Mouse (Mus musculus) heart, embryonic 13.5 days (tissue): ENCODE measurements around the gene Ss18l2. TPM values are rescaled to one million over a fixed set of nuclear protein-coding genes. Genes with fewer than 3 reads are reported as not detected.

Experiments used
- ATAC-seq: fragments of 200-750 bp; cut with Nextera tagmentation; 2 replicates; pipeline ENCODE4 v1.8.0; 2017; ENCODE audit warnings: moderate TSS enrichment; ENCODE audit not compliant: insufficient number of reproducible peaks, low FRiP score, low TSS enrichment; ENCODE audit errors: extremely low read depth
- H3K27ac ChIP-seq: fragments of 300-500 bp; sonication (generic); replicated peaks from 2 replicates; pipeline ENCODE4 v1.5.1; 2015; ENCODE audit warnings: moderate library complexity, mild to moderate bottlenecking, inconsistent platforms
- H3K27me3 ChIP-seq: fragments of 300-500 bp; sonication (generic); replicated peaks from 2 replicates; pipeline ENCODE4 v1.6.1; 2015; ENCODE audit warnings: mild to moderate bottlenecking, inconsistent platforms
- H3K36me3 ChIP-seq: fragments of 300-500 bp; sonication (generic); 2 replicates; pipeline ENCODE4 v1.6.1; 2015; ENCODE audit warnings: mild to moderate bottlenecking, inconsistent platforms
- H3K4me1 ChIP-seq: fragments of 300-500 bp; sonication (generic); 2 replicates; pipeline ENCODE4 v1.6.1; 2015; ENCODE audit warnings: inconsistent platforms
- H3K4me2 ChIP-seq: fragments of 300-500 bp; sonication (generic); 2 replicates; pipeline ENCODE4 v1.6.1; 2015; ENCODE audit warnings: inconsistent platforms, mild to moderate bottlenecking, moderate library complexity
- H3K4me3 ChIP-seq: fragments of 300-500 bp; sonication (generic); 2 replicates; pipeline ENCODE4 v1.5.1; 2015; ENCODE audit warnings: moderate library complexity, mild to moderate bottlenecking, inconsistent platforms
- H3K9ac ChIP-seq: fragments of 300-500 bp; sonication (generic); 2 replicates; pipeline ENCODE4 v1.6.1; 2015; ENCODE audit warnings: inconsistent platforms, mild to moderate bottlenecking, moderate library complexity
- H3K9me3 ChIP-seq: fragments of 300-500 bp; sonication (generic); 2 replicates; pipeline ENCODE4 v1.6.1; 2016; ENCODE audit warnings: inconsistent platforms
- WGBS: fragments of 180-500 bp; shearing (Covaris S2); methylation state at CpG from one replicate; pipeline ENCODE4 v1.1.7; 2015; ENCODE audit warnings: mixed read lengths; 5-methylcytosine and 5-hydroxymethylcytosine counted together
- polyA plus RNA-seq: library from polyadenylated mRNA; unstranded; fragments of >200 nt; fragmentation: Nextera tagmentation; extraction: Ambion mirVana; gene quantifications from 2 replicates; pipeline ENCODE4 v1.2.1, GENCODE M21; 2015

Gene Ss18l2
- polyA plus RNA-seq, 1 experiment from 2014 or later = 163 TPM

DNA sequence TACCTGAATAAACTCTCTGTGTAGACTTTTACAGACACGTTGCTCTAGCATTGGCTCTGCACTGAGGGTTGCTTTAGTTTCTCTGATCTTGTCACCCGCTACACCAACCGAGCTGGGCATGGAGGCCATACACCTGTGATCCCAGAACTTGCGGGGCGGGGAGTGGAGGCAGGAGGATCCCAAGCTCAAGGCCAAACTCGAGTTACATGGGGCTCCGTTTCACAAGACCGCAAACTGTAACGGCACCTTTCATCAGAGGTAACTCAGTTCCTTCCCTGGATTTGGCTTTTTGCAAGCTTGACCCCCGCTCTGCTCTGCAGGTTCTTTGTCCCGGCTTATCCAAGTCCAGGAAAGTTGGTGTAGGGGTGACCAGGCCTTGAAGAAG lies 5.9 kb upstream of the Ss18l2 start:
- ATAC-seq = no peak
- Histone ChIP-seq H3K4me3 (peak overlapping the region; percentile 73), H3K9ac (peak overlapping the region; percentile 86), H3K27ac (no peak overlapping the region), H3K27me3 (no peaks in the 10 kb centered on the region), H3K4me1 (peaks cover 33% of the 10 kb centered on the region), H3K9me3 (no peaks in the 10 kb centered on the region), H3K4me2 (peak overlapping the region; percentile 94), H3K36me3 (peaks cover 5% of the 10 kb centered on the region; the same call in 1 of the 2 replicates)
- 42% methylated on average over 11 of the region's 11 CpGs for WGBS

DNA sequence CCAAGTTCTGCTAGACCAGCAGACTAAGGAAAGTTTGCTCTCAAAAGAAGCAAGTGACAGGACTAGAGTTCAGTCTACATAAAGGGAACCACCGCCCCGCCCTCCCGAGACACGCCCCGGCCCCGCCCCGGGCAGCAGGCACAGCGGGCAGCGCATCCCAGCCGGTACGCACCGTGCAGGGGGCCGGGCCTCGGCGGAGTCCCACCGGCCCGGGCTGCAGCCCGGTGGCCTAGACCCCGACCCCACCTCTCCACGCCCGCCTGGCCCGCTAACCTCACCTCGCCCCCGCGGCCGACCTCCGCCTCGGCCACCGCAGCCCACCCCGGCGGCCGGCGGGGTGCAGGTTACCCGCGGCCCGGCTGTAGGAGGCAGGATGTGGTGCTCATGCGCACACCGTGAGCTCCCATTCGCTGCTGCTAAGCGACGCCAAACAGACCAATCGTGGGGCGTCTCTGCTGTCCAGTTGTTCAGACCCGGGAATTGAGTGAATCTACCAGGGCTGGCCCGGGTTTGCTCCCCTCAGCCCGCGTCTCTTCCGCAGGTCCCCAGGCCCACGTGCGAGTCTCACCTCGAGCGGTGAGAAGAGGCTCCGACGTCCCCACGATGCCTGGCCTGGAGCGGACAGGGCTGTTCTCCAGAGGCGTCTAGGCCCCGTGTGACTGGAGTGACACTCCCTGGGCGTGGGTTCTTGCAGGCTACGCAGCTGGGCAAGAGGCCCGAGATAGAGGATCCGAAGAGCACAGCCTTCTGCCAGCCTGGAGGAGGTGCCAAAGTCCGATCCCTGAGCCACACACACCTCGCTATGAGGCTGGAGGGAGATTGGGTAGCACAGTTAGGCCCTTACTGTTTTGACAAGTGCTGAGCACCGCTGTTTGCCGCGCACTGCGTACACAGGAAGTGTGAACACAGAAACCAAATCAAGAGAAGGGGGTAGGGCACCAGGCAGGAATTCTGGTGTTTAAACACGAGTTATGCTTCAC lies 5.2 kb upstream of the Ss18l2 start, which contains the start of gene Sec22c:
Gene Sec22c, minus strand, starts transcription at position 845 of the 980 bp plus-strand sequence.
- Histone ChIP-seq H3K27ac (peak within 1 kb of the TSS; percentile 78), H3K4me3 (peak within 1 kb of the TSS; percentile 73), H3K4me1 (peaks cover 38% of the 10 kb centered on the region), H3K9me3 (no peaks in the 10 kb centered on the region), H3K4me2 (peak within 1 kb of the TSS; percentile 94), H3K9ac (peak within 1 kb of the TSS; percentile 86), H3K27me3 (no peaks in the 10 kb centered on the region), H3K36me3 (no peaks in the 10 kb centered on the region)
- ATAC-seq = peak; percentile 93
- WGBS = 2% methylated on average over 68 of the region's 69 CpGs

DNA sequence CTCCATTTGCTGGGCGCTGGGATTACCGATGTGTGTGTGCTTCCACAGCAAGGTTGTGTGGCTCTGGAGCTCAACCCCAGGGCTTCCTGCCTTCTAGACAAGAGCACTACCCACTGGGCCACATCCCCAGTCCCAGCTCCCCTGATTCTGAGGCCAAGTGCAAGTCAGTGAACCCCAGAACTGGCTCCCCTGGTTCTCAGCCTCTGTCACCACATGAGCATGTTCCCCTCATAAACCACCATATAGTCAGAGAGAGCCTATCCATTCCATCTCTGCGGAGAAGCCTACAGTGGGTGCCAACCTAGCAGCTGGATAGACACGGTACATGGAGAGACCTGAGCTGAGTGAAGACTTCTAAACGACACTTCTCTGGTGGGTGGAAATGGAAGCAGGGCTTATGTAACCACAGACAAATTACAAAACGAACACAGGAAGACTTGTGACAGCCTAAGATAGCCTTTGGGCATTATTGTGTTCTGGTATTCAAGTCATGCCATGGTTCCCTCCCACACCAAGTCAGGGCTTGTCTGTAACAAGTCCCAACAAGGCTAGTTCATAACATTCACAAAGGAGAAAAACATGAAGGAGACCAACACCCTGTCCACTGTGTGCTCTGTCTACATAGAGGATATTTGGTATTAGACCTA lies 4.0 kb upstream of the Ss18l2 start:
- Histone ChIP-seq H3K4me3 (no peak overlapping the region), H3K9me3 (no peaks in the 10 kb centered on the region), H3K27ac (no peak overlapping the region), H3K27me3 (no peaks in the 10 kb centered on the region), H3K4me2 (peak overlapping the region; percentile 94; the same call in 1 of the 2 replicates), H3K4me1 (peaks cover 42% of the 10 kb centered on the region), H3K36me3 (no peaks in the 10 kb centered on the region), H3K9ac (no peak overlapping the region)
- ATAC-seq = no peak
- WGBS = 74% methylated on average over 6 of the region's 6 CpGs

DNA sequence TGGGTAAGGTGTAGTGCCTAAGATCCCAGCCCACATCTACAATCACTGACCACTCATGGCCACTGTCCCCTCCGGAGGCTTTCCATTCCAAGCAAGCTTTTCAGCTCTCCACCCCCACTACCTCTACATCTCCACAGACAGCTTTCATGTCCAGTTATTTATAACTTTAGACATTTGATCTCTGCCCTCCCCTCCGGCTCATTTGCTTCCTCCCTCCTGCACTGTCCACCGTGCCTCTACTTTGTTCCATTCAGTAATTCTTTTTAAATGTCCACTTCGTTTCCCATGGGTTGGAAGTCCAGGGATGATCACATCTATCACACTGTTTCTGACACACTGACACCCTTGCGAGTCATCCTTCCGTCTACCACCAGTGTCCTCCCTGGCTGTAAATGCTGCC lies 2.3 kb upstream of the Ss18l2 start:
- peaks cover 53% of the 10 kb centered on the region for H3K4me1 ChIP-seq
- H3K4me2 ChIP-seq = no peak overlapping the region
- ATAC-seq = no peak
- H3K27ac ChIP-seq = no peak overlapping the region
- H3K27me3 ChIP-seq = no peaks in the 10 kb centered on the region
- no peaks in the 10 kb centered on the region for H3K9me3 ChIP-seq
- 46% methylated on average over 6 of the region's 6 CpGs for WGBS
- H3K36me3 ChIP-seq = peaks cover 7% of the 10 kb centered on the region
- H3K9ac ChIP-seq = 0 out of 2 replicates have a peak overlapping the region, but pooled peaks have one; percentile 13
- H3K4me3 ChIP-seq = no peak overlapping the region

DNA sequence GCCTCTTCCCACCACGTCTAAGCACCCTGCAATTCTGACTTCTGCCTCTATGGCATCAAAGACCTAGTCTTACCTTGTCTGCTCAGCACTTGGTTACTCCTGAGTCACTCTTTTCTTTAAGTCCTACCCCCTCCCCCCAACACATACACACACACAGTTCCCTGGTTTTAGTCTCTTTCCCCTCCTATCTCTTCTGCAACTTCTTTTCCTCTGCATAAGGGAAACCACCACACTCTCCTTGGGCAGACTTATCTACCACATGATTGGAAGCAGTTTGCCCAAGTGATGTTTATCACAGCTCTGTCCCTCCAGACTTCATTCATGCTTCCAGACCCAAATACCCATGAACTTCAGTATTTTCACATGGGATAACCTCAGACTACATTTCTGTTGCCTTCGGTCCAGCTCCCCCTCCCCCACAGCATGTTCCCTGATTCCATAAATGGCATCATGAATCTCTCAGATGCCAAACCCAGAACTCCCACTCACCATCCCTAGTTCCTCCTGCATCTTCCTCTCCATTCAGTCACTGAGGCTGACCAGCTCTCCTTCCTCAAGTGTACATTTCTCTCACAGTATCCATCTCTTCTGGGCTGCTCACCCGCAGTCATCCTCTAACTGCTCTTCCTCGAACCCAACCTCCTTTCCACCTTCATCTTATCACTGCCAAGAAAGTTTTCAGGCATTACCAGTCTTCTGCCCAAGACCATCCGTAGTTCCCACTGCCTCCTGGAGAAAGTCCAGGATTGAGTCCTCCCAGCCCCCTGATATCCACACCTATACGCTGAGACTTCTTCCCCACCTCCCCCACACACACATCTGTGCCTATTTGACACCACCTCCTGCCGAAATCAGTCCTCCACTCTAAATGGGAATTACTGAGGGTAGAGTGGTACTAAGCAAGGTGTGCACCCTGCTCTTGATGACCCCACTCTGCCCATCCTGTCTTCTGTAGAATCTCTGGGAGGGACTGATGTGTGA lies 1.3 kb upstream of the Ss18l2 start:
- Histone ChIP-seq H3K9me3 (no peaks in the 10 kb centered on the region), H3K36me3 (peaks cover 17% of the 10 kb centered on the region), H3K27ac (no peak overlapping the region), H3K4me3 (no peak overlapping the region), H3K4me1 (peaks cover 51% of the 10 kb centered on the region), H3K27me3 (no peaks in the 10 kb centered on the region), H3K4me2 (no peak overlapping the region), H3K9ac (peak overlapping the region; percentile 68; the same call in 1 of the 2 replicates)
- no peak for ATAC-seq
- WGBS = 69% methylated on average over 7 of the region's 7 CpGs

DNA sequence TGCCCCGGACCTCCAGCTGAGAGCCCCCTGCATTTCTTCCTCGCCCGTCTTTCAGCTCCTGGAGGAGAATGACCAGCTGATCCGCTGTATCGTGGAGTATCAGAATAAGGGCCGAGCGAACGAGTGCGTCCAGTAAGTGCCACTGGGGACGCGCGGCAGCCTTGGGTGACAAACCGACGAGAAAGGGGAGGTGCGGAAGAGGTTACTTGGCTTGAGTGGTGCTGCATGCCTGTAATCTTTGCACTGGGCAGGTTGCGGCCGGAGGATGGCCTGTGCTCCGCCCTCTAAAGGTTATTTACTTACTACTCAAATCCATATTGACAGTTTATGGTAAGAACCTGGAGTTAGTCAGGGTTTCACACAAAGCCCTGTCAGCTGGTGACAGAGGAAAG lies 451 bp downstream of the Ss18l2 start:
- H3K4me1 ChIP-seq = peaks cover 39% of the 10 kb centered on the region
- H3K9ac ChIP-seq = peak overlapping the region; percentile 97
- H3K9me3 ChIP-seq = no peaks in the 10 kb centered on the region
- no peaks in the 10 kb centered on the region for H3K27me3 ChIP-seq
- ATAC-seq = no peak
- peak overlapping the region; percentile 99 for H3K27ac ChIP-seq
- peak overlapping the region; percentile 94 for H3K4me3 ChIP-seq
- WGBS = under 1% methylated on average over 18 of the region's 18 CpGs
- H3K36me3 ChIP-seq = peaks cover 19% of the 10 kb centered on the region
- H3K4me2 ChIP-seq = peak overlapping the region; percentile 84

DNA sequence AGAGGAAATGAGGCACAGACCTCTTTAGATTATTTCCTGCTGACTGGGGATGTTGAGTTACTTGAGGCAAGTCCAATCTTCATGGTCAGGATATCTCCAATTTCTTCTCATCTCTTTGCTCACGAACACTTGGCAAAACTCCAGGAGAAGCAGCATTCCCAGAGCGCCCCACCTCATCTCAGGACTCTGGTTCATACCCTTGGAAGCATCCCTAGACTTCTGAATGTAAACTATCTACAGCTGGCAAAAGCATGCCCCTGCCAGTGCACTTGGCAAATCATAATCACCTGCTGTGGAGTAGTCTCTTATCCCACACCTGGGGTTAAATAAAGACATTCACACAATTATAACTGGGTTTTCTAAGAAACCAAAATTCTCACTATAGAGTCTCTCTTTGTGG lies 6.9 kb downstream of the Ss18l2 start:
- Histone ChIP-seq H3K9ac (no peak overlapping the region), H3K27ac (no peak overlapping the region), H3K4me3 (no peak overlapping the region), H3K36me3 (peaks cover 34% of the 10 kb centered on the region), H3K27me3 (no peaks in the 10 kb centered on the region), H3K4me1 (peaks cover 25% of the 10 kb centered on the region), H3K9me3 (0 out of 2 replicates have a peak, but pooled peaks cover 11% of the 10 kb centered on the region), H3K4me2 (no peak overlapping the region)
- WGBS = 80% methylated on average over 2 of the region's 2 CpGs
- ATAC-seq = no peak

DNA sequence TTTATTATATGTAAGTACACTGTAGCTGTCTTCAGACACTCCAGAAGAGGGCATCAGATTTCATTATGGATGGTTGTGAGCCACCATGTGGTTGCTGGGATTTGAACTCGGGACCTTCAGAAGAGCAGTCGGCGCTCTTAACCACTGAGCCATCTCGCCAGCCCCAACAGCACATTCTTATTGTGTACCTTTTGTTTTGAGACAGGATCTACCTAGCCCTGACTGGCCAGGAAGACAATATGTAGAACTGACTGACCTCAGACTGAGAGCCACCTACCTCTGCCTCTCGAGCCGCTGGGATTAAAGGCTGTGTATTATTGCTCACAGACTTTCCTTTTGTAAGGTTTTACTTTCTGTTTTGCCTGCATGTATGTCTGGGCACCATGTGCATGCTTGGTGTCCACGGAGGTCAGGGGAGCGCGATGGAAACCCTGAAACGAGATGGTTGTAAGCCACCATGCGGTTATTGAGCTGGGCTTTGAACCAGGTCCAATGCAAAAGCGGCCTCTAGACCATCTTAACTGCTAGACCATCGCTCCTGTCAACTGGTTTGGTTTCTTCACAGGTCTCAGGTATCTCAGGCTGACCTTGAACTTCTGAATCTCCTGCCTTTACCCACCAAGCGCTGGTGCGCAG lies 8.1 kb downstream of the Ss18l2 start:
- no peak for ATAC-seq
- WGBS = 62% methylated on average over 15 of the region's 15 CpGs
- H3K27ac ChIP-seq = peak overlapping the region; percentile 98

DNA sequence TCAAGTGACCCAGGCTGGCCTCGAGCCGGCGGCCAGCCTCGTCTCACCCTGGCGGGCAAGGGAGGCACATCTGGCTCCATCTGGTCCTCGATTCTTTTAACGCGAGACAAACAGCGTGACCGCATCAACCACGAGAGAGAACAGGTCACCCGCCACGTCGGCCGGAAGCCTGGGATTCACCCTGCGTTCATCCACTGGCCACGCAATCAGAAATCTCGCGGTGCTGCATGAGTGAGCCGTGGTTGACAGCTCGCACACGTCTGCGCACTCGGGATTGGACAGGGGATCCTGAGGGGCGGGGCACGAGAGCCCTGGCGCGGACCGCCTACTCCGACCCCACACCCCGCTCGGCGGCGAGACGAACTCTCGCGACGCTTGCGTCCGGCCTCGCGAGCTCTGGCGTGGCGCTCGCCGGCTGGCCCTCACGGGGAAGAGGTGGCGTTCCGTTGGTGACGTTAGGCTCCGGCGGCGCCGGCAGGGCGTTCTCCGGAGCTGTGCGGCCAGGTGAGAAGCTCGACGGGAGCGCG lies 8.7 kb downstream of the Ss18l2 start, which contains the start of gene Nktr:
Gene Nktr, plus strand, starts transcription at position 378 of the 527 bp plus-strand sequence.
- WGBS = under 1% methylated on average over 61 of the region's 61 CpGs
- H3K36me3 ChIP-seq = peaks cover 17% of the 10 kb centered on the region
- 0 out of 2 replicates have a peak, but pooled peaks cover 11% of the 10 kb centered on the region for H3K9me3 ChIP-seq
- H3K4me1 ChIP-seq = peaks cover 32% of the 10 kb centered on the region
- H3K4me3 ChIP-seq = peak within 1 kb of the TSS; percentile 91
- peak within 1 kb of the TSS; percentile 96 for H3K4me2 ChIP-seq
- no peaks in the 10 kb centered on the region for H3K27me3 ChIP-seq
- H3K27ac ChIP-seq = peak within 1 kb of the TSS; percentile 98
- ATAC-seq = peak; percentile 99
- peak within 1 kb of the TSS; percentile 99 for H3K9ac ChIP-seq

More for the DNA sequence above, 8.1 kb downstream of the Ss18l2 start:
- H3K9me3 ChIP-seq = 0 out of 2 replicates have a peak, but pooled peaks cover 11% of the 10 kb centered on the region
- H3K4me3 ChIP-seq = peak overlapping the region; percentile 91
- peak overlapping the region; percentile 76 for H3K4me2 ChIP-seq
- peak overlapping the region; percentile 83 for H3K9ac ChIP-seq
- H3K4me1 ChIP-seq = peaks cover 28% of the 10 kb centered on the region
- H3K27me3 ChIP-seq = no peaks in the 10 kb centered on the region
- H3K36me3 ChIP-seq = peaks cover 23% of the 10 kb centered on the region
